Mouse (Mus musculus): ENCODE data around the gene Zfp384.
"Not testable (repeated sequence)": the region's sequence is repeated elsewhere in the genome, so short reads cannot be mapped to it uniquely, and the experiment has no call there.

Zfp384 gene

GRCm38 (mm10) chr6:125009181-125010073 is 482 bp downstream of the Zfp384 start:
- DNase-seq (ENCODE audit: low spot score in 2 of 2): peak; percentile 56 to 60

- DNase-seq (ENCODE audit: low spot score in 2 of 2): no peak
These were observed 8.7 kb downstream of the Zfp384 start for GRCm38 (mm10) chr6:125017682-125018081.

GRCm38 (mm10) chr6:125030532-125030931 is 21.6 kb downstream of the Zfp384 start:
- DNase-seq (ENCODE audit: low spot score in 2 of 2): not testable (repeated sequence)

GRCm38 (mm10) chr6:125031604-125032003 is 22.7 kb downstream of the Zfp384 start:
- no peak for DNase-seq (ENCODE audit: low spot score in 2 of 2)

GRCm38 (mm10) chr6:125038666-125039065 is 29.7 kb downstream of the Zfp384 start:
- no peak for DNase-seq (ENCODE audit: low spot score in 2 of 2)

- no peak for DNase-seq (ENCODE audit: low spot score in 2 of 2)
These were observed 30.2 kb downstream of the Zfp384 start for GRCm38 (mm10) chr6:125039131-125039530.

- DNase-seq (ENCODE audit: low spot score in 2 of 2): peak; percentile 82 to 95
These were observed 30.7 kb downstream of the Zfp384 start, which contains the start of gene Ing4 for GRCm38 (mm10) chr6:125039533-125040153. Ing4 (plus strand) TSS chr6:125039760.

- no peak for DNase-seq (ENCODE audit: low spot score in 2 of 2)
These were observed 31.3 kb downstream of the Zfp384 start for GRCm38 (mm10) chr6:125040221-125040620.

GRCm38 (mm10) chr6:125041047-125041446 is 32.1 kb downstream of the Zfp384 start:
- no peak for DNase-seq (ENCODE audit: low spot score in 2 of 2)

GRCm38 (mm10) chr6:125042081-125042480 is 33.1 kb downstream of the Zfp384 start:
- no peak for DNase-seq (ENCODE audit: low spot score in 2 of 2)

GRCm38 (mm10) chr6:125046691-125047090 is 37.7 kb downstream of the Zfp384 start:
- peak; percentile 71 to 75 for DNase-seq (ENCODE audit: low spot score in 2 of 2)

GRCm38 (mm10) chr6:125049678-125050077 is 40.7 kb downstream of the Zfp384 start, which contains the start of gene Acrbp:
Acrbp (plus strand) TSS chr6:125049689.
- DNase-seq (ENCODE audit: low spot score in 2 of 2): no peak

- DNase-seq (ENCODE audit: low spot score in 2 of 2): no peak
These were observed 42.3 kb downstream of the Zfp384 start for GRCm38 (mm10) chr6:125051237-125051636.

GRCm38 (mm10) chr6:125061493-125061892 is 52.5 kb downstream of the Zfp384 start:
- no peak for DNase-seq (ENCODE audit: low spot score in 2 of 2)

- DNase-seq (ENCODE audit: low spot score in 2 of 2): no peak
These were observed 53.6 kb downstream of the Zfp384 start for GRCm38 (mm10) chr6:125062511-125062910.

- no peak for DNase-seq (ENCODE audit: low spot score in 2 of 2)
These were observed 55.0 kb downstream of the Zfp384 start for GRCm38 (mm10) chr6:125063906-125064305.

GRCm38 (mm10) chr6:125065223-125065622 is 56.3 kb downstream of the Zfp384 start:
- not testable (repeated sequence) for DNase-seq (ENCODE audit: low spot score in 2 of 2)

GRCm38 (mm10) chr6:125067571-125067995 is 58.6 kb downstream of the Zfp384 start, which contains the start of gene Lpar5:
Lpar5 (plus strand) TSS chr6:125067920.
- no peak for DNase-seq (ENCODE audit: low spot score in 2 of 2)

GRCm38 (mm10) chr6:125071170-125071895 is 62.4 kb downstream of the Zfp384 start:
- no peak for DNase-seq (ENCODE audit: low spot score in 2 of 2)

- DNase-seq (ENCODE audit: low spot score in 2 of 2): peak in 1 of 2 experiments; percentile 62
These were observed 62.9 kb downstream of the Zfp384 start for GRCm38 (mm10) chr6:125071896-125072279.

- no peak for DNase-seq (ENCODE audit: low spot score in 2 of 2)
These were observed 64.9 kb downstream of the Zfp384 start for GRCm38 (mm10) chr6:125073825-125074224.

- DNase-seq (ENCODE audit: low spot score in 2 of 2): no peak
These were observed 72.4 kb downstream of the Zfp384 start for GRCm38 (mm10) chr6:125081394-125081793.

Measured in frontal cortex, postnatal 36 days (tissue).